Mouse (Mus musculus): Measurements from ENCODE around the gene Plcl2.

GRCm38 (mm10) chr17:50648757-50649419 is 139.7 kb downstream of the Plcl2 start:
- TF ChIP-seq CTCF (IDR thresholded peaks at IDR 0.05) = no peak
- no peak for TF ChIP-seq EP300 (IDR thresholded peaks at IDR 0.05)
